Comparison of ENCODE assay signal across 18 mouse cellular contexts in genomic region chr4:141024052-141024451, GRCm38 (mm10). TPM values are rescaled to one million over a fixed set of nuclear protein-coding genes. Genes with fewer than 3 reads are reported as not detected.
A peak's percentile ranks its signal among the peaks of the same experiment; 100 is the strongest.
DNase-seq lines count a peak whose midpoint lies in the region; ATAC-seq and TF ChIP-seq lines count a peak whose summit lies in the region.
"Had no signal": no experiment of that assay in that cellular context is flagged by ENCODE, and none has a peak within 500 bp of the region (broad histone marks: within the 10 kb centered on the region; RNA-seq: fewer than 3 reads in every experiment).

No protein-coding gene starts in this region.

- peaks cover 6% of the 10 kb centered on the region for H3K36me3 ChIP-seq in lung, embryonic 16.5 days (ENCODE audit: control insufficient read depth, insufficient read depth, low read length)
- no peaks in the 10 kb centered on the region for H3K36me3 ChIP-seq in stomach, embryonic 16.5 days (ENCODE audit: control insufficient read depth, insufficient read depth, low read length)

- TF ChIP-seq CTCF in layer of hippocampus, adult 2 months (conservative IDR thresholded peaks at IDR 0.05), result no peak

- H3K9me3 ChIP-seq in lung, embryonic 16.5 days (ENCODE audit: control insufficient read depth, low read length), result no peaks in the 10 kb centered on the region
- no peaks in the 10 kb centered on the region for H3K9me3 ChIP-seq in stomach, embryonic 16.5 days (replicated peaks; ENCODE audit: control insufficient read depth, low read length)
- H3K9me3 ChIP-seq: midbrain, embryonic 10.5 days; neural tube, embryonic 15.5 days had no signal

- peaks cover 41% of the 10 kb centered on the region for H3K4me1 ChIP-seq in lung, embryonic 16.5 days (replicated peaks; ENCODE audit: control insufficient read depth, insufficient read depth, low read length)
- peaks cover 40% of the 10 kb centered on the region for H3K4me1 ChIP-seq in stomach, embryonic 16.5 days (ENCODE audit: control insufficient read depth, insufficient read depth, low read length)

- no peak overlapping the region for H3K4me2 ChIP-seq in lung, embryonic 16.5 days (ENCODE audit: low read depth, low read length)
- no peak overlapping the region for H3K4me2 ChIP-seq in stomach, embryonic 16.5 days (ENCODE audit: low read depth, low read length)
- H3K4me2 ChIP-seq: hindbrain, embryonic 14.5 days; neural tube, embryonic 15.5 days had no signal

- H3K9ac ChIP-seq in lung, embryonic 16.5 days (ENCODE audit: low read length), result no peak overlapping the region
- no peak overlapping the region for H3K9ac ChIP-seq in stomach, embryonic 16.5 days (ENCODE audit: low read length)
- H3K9ac ChIP-seq: hindbrain, embryonic 14.5 days; liver, postnatal 0 days; neural tube, embryonic 15.5 days had no signal

- H3K4me3 ChIP-seq in layer of hippocampus, adult 2 months, result no peak overlapping the region
- no peak overlapping the region for H3K4me3 ChIP-seq in lung, embryonic 16.5 days (ENCODE audit: low read length)
- H3K4me3 ChIP-seq in stomach, embryonic 16.5 days (replicated peaks; ENCODE audit: low read length), result no peak overlapping the region
- H3K4me3 ChIP-seq: midbrain, embryonic 10.5 days; neural tube, embryonic 15.5 days had no signal

- no peak for DNase-seq in frontal cortex, postnatal 14 days (ENCODE audit: low spot score in 2 of 2)
- DNase-seq in layer of hippocampus, adult 2 months (ENCODE audit: low spot score in 2 of 2), result peak in 1 of 2 experiments; percentile 55
- no peak for DNase-seq in layer of hippocampus, adult 11-12 months (ENCODE audit: low spot score)
- no peak for DNase-seq in thymus, postnatal 10 days (ENCODE audit: low spot score in 2 of 2)
- DNase-seq in ovary, postnatal 14 days (ENCODE audit: low spot score), result no peak
- DNase-seq: adrenal gland, postnatal 36 days; cerebellum, postnatal 25 days; heart, postnatal 14 days; kidney, adult 2 months; liver, postnatal 0 days; right cerebral cortex, adult 18-20 months had no signal

- 45% methylated on average over 9 of the region's 9 CpGs for WGBS in lung, embryonic 16.5 days
- 37% methylated on average over 9 of the region's 9 CpGs for WGBS in stomach, embryonic 16.5 days

- peak overlapping the region; percentile 78 for H3K27ac ChIP-seq in layer of hippocampus, adult 2 months
- H3K27ac ChIP-seq in lung, embryonic 16.5 days (ENCODE audit: low read length), result peak overlapping the region; percentile 27
- H3K27ac ChIP-seq in stomach, embryonic 16.5 days (ENCODE audit: low read length), result peak overlapping the region; percentile 9; the same call in 1 of the 2 replicates
- H3K27ac ChIP-seq: hindbrain, embryonic 14.5 days; midbrain, embryonic 10.5 days; neural tube, embryonic 15.5 days had no signal

- no peaks in the 10 kb centered on the region for H3K27me3 ChIP-seq in lung, embryonic 16.5 days (ENCODE audit: control insufficient read depth, insufficient read depth, low read depth, low read length)
- H3K27me3 ChIP-seq in stomach, embryonic 16.5 days (ENCODE audit: control insufficient read depth, insufficient read depth, low read length), result no peaks in the 10 kb centered on the region
- H3K27me3 ChIP-seq: CH12.LX; neural tube, embryonic 15.5 days had no signal

- peak; percentile 80 for ATAC-seq in frontal cortex, adult (ENCODE audit: low TSS enrichment)
- no peak for ATAC-seq in lung, embryonic 16.5 days (ENCODE audit: low read depth)
- no peak for ATAC-seq in stomach, embryonic 16.5 days (ENCODE audit: insufficient read depth, low FRiP score)
- ATAC-seq: liver, postnatal 0 days had no signal

RNA-seq across cellular contexts. Expression of gene Mfap2, which starts 13.8 kb away (rescaled TPM):
- 1 to 10 TPM; 4.5 to 6.9 TPM for total RNA-seq in layer of hippocampus, adult 2 months (2021)
- 500 and 511 TPM in 2 replicates for polyA plus RNA-seq in lung, embryonic 16.5 days (2015; fragmentation: Nextera tagmentation; extraction: Ambion mirVana)
- 423 and 500 TPM in 2 replicates for polyA plus RNA-seq in stomach, embryonic 16.5 days (2015; fragmentation: Nextera tagmentation; extraction: Ambion mirVana)
- total RNA-seq: CH12.LX had no signal

RNA-seq across cellular contexts. Expression of gene Crocc, which starts 36.3 kb away (rescaled TPM):
- total RNA-seq in layer of hippocampus, adult 2 months (2021), result 10 to 100 TPM; 83.1 to 89.8 TPM
- 5.3 and 5.5 TPM in 2 replicates for polyA plus RNA-seq in lung, embryonic 16.5 days (2015; fragmentation: Nextera tagmentation; extraction: Ambion mirVana)
- polyA plus RNA-seq in stomach, embryonic 16.5 days (2015; fragmentation: Nextera tagmentation; extraction: Ambion mirVana), result 2.8 and 3.0 TPM in 2 replicates

RNA-seq across cellular contexts. Expression of gene Atp13a2, which starts 37.4 kb away (rescaled TPM):
- total RNA-seq in layer of hippocampus, adult 2 months (2021), result 100 to 1,000 TPM; 155 to 162 TPM
- 34.5 and 35.6 TPM in 2 replicates for polyA plus RNA-seq in lung, embryonic 16.5 days (2015; fragmentation: Nextera tagmentation; extraction: Ambion mirVana)
- polyA plus RNA-seq in stomach, embryonic 16.5 days (2015; fragmentation: Nextera tagmentation; extraction: Ambion mirVana), result 37.9 and 41.7 TPM in 2 replicates

RNA-seq across cellular contexts. Expression of gene Necap2, which starts 54.1 kb away (rescaled TPM):
- total RNA-seq in layer of hippocampus, adult 2 months (2021), result 10 to 100 TPM; 41.6 to 42.2 TPM
- polyA plus RNA-seq in lung, embryonic 16.5 days (2015; fragmentation: Nextera tagmentation; extraction: Ambion mirVana), result 108 and 116 TPM in 2 replicates
- 97.5 and 102 TPM in 2 replicates for polyA plus RNA-seq in stomach, embryonic 16.5 days (2015; fragmentation: Nextera tagmentation; extraction: Ambion mirVana)

Comparison
In these comparisons a context has a peak if more than half of its experiments do, and no peak if none do; other contexts are left out.
1. H3K27ac ChIP-seq: peak in every context shown above with its lines; median percentile 78 in layer of hippocampus, adult 2 months; 27 in lung, embryonic 16.5 days; 9 in stomach, embryonic 16.5 days.